Mouse (Mus musculus): ENCODE measurements at regions not wholly inside any gene's neighbourhood (a gene's known extent, or its start where the extent isn't known, plus 50 kb on each side); places are given as distances from the start of the nearest gene placed in this dataset.
A peak's percentile ranks its signal among the peaks of the same experiment; 100 is the strongest.

GRCm38 (mm10) chr4:93450831-93451230, 115.5 kb upstream of the Tusc1 start:
- no peak for DNase-seq

DNA sequence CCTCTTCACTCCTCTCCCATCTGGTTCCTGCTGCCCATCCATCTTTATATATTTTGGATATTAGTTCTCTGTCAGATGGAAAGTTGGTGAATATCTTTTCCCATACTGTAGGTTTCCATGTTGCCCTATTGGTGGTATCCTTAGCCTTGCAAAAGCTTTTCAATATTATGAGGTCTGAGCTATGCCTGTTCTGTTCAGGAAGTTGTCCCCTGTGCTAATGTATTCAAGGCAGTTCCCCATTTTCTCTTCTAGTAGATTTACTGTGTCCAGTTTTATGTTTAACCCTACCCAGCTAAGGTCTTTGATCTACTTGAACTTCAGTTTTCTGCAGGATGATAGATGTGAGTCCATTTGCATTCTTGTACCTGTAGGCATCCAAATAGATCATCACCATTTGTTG, 109.4 kb upstream of the Tusc1 start:
- DNase-seq, result no peak

DNA sequence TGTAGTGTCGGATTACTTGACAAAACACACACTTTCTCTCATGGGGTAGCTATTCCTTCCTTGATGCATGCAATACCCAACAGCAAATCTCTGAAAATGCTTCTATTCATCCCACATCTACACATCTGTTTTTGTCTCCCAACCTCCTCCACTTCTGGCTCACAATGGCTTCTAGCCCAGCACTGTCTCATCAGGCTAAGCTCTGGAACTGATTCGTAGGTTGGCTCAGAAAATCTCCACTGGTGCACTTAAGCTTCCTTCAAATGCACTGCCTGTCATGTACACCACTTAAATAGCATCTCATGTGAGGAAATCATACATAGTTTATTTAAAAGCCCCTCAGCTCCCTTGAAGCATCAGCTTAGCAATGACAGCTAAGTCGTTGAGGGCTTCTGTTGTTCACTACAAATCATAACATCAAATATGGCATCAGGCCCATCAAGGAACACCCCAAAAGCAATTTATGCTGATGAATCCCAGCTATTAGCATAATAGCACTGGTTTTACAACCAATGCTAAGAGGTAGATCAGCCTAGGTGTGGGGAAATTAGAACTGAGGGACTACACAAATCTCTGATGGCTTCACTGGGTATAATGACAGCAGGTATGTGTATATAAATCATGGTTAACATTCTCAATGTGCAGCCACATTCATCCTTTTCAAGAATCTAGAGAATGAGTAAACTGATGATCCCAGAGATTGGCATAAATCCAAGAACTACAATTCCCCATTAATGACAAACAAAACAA, 103.5 kb upstream of the Tusc1 start:
- DNase-seq, result peak; percentile 5

DNA sequence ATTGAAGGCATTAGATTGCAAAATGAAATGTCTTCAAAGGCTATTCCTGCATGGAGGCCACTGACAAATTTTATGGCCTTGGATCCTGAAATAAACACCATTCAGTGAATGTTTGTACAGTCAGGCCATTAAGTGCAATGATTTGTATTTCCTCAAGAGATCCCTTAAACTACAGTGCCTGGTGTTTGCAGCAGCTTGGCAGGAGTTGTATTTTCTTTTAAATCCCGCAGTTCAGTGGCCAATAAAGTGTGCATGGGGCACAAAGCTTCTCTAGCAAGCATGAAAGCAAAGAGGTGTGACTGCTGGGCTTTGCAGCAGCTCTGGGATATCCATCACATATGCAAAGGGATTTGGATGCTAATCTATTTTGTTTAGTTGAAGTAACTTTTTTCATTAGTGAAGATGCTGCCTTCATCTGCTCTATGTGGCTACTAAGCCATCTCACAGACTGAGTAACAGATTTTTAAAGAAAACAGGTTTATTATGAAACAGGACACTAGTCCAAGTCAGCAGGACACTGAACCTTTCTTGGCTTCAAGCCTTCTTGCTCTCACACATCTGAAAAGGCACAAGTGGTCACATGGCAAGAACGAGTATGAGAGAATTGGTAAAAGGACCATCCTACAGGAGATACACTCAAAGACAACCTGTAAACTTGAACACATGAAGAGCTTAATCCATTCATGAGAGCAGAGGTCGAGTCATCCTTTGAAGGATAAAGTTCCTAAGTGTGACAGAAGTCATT, 102.2 kb upstream of the Tusc1 start:
- DNase-seq, result no peak

GRCm38 (mm10) chr4:93412695-93413094, 77.4 kb upstream of the Tusc1 start:
- no peak for DNase-seq

GRCm38 (mm10) chr4:93406876-93407275, 71.6 kb upstream of the Tusc1 start:
- no peak for DNase-seq

DNA sequence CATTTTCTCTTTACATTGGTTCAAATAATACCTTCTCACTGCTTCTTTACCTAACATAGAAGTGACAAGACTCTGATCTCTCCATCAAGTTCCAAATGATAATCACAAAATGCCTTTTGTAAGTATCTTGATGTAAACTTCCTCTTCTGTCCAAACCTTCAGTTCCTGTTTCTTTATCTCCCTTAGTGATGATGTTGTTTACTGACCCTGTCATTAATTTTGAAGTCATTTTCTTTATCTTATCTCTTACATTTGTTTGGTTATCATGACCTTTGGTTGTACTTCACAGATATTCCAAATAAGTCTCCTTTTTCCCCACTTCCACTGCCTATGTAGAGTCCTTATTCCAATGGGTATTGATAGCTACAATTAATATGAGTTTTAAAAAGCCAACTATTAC, 65.3 kb upstream of the Tusc1 start:
- DNase-seq, result no peak

Small RNA genes lying in the stretch of these regions (microRNA-seq; reads per million reads assigned to microRNA genes)
- 0 reads per million in 2 experiments for gene Gm22619
